Mouse (Mus musculus) hematopoietic stem cell, adult 5-6 weeks (primary cell): ENCODE measurements around the gene Atp2a3. TPM values are rescaled to one million over a fixed set of nuclear protein-coding genes. Genes with fewer than 3 reads are reported as not detected.

Experiments used
- total RNA-seq: library from RNA; stranded (forward); fragments of 172-1452, 232-1000 nt; gene quantifications from 2 replicates; pipeline ENCODE4 v1.2.3, GENCODE M21; 2017

Gene Atp2a3
- total RNA-seq, 1 experiment from 2014 or later = 106 TPM

Other genes with a start within 250 kb of the Atp2a3 start
- 4.9 and 7.2 TPM in 2 replicates for gene Cyb5d2, start 165.0 kb upstream of the Atp2a3 start, total RNA-seq
- gene Zzef1, start 164.9 kb upstream of the Atp2a3 start, total RNA-seq = 29.7 and 36.1 TPM in 2 replicates
- gene P2rx1, start 37.9 kb downstream of the Atp2a3 start, total RNA-seq = 11.3 and 12.7 TPM in 2 replicates
- gene Camkk1, start 57.8 kb downstream of the Atp2a3 start, total RNA-seq = 5.1 and 8.4 TPM in 2 replicates
- gene Ncbp3, start 86.6 kb downstream of the Atp2a3 start, total RNA-seq = 14.4 and 15.8 TPM in 2 replicates
- gene Itgae, start 129.4 kb downstream of the Atp2a3 start, total RNA-seq = 0.13 and 0.30 TPM in 2 replicates
- 12.2 and 13.6 TPM in 2 replicates for gene Haspin, start 177.1 kb downstream of the Atp2a3 start, total RNA-seq
- gene P2rx5, start 199.3 kb downstream of the Atp2a3 start, total RNA-seq = not detected in 2 replicates
- 40.5 and 44.5 TPM in 2 replicates for gene Emc6, start 215.9 kb downstream of the Atp2a3 start, total RNA-seq
- gene Tax1bp3, start 215.9 kb downstream of the Atp2a3 start, total RNA-seq = 5.3 and 9.7 TPM in 2 replicates
- 6.6 and 16.3 TPM in 2 replicates for gene Ctns, start 237.9 kb downstream of the Atp2a3 start, total RNA-seq
- 1.9 and 2.7 TPM in 2 replicates for gene Shpk, start 238.3 kb downstream of the Atp2a3 start, total RNA-seq